ENCODE assay signal across 14 mouse cellular contexts in the genomic region with DNA sequence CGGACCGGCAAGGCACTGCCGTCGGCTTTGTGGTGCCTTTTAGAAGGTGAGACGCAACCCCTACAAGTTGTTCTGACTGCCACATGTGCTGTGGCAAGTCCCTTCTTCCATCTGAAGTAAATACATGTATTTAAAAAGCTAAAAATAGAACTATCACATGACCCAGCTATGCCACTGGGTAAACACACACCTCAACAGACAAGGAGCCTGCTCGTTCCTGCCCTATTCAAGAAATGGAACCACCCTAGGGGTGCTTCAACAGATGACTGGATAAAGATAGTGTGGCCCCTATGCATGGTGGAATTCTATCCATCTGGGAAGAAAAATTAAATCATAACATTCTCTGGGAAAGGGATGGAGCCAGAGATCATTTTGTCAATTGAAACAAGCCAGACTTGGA.
"Had no signal": no experiment of that assay in that cellular context is flagged by ENCODE, and none has a peak within 500 bp of the region (broad histone marks: within the 10 kb centered on the region; RNA-seq: fewer than 3 reads in every experiment).

No protein-coding gene starts in this region.

- ATAC-seq: midbrain, embryonic 16.5 days had no signal

- H3K9ac ChIP-seq: liver, embryonic 14.5 days; lung, embryonic 14.5 days; midbrain, embryonic 12.5 days; neural tube, embryonic 13.5 days; neural tube, embryonic 15.5 days had no signal

- DNase-seq: lung, adult 18-20 months; right cerebral cortex, adult 18-20 months; right cerebral cortex, postnatal 25 days; thymus, adult 18-20 months; thymus, postnatal 14 days; thymus, postnatal 4 days had no signal

- H3K4me2 ChIP-seq: lung, embryonic 14.5 days; midbrain, embryonic 12.5 days; neural tube, embryonic 13.5 days; neural tube, embryonic 15.5 days had no signal

- H3K4me3 ChIP-seq: midbrain, embryonic 10.5 days; midbrain, embryonic 12.5 days; myocyte; neural tube, embryonic 13.5 days; neural tube, embryonic 15.5 days had no signal

- H3K27ac ChIP-seq: liver, embryonic 14.5 days; midbrain, embryonic 10.5 days; midbrain, embryonic 12.5 days; neural tube, embryonic 13.5 days had no signal

- H3K9me3 ChIP-seq: midbrain, embryonic 10.5 days; midbrain, embryonic 12.5 days; neural tube, embryonic 13.5 days; neural tube, embryonic 15.5 days had no signal

- H3K36me3 ChIP-seq: midbrain, embryonic 10.5 days; midbrain, embryonic 12.5 days; neural tube, embryonic 13.5 days; neural tube, embryonic 15.5 days had no signal
